ENCODE assay signal across 8 mouse cellular contexts in the genomic region with DNA sequence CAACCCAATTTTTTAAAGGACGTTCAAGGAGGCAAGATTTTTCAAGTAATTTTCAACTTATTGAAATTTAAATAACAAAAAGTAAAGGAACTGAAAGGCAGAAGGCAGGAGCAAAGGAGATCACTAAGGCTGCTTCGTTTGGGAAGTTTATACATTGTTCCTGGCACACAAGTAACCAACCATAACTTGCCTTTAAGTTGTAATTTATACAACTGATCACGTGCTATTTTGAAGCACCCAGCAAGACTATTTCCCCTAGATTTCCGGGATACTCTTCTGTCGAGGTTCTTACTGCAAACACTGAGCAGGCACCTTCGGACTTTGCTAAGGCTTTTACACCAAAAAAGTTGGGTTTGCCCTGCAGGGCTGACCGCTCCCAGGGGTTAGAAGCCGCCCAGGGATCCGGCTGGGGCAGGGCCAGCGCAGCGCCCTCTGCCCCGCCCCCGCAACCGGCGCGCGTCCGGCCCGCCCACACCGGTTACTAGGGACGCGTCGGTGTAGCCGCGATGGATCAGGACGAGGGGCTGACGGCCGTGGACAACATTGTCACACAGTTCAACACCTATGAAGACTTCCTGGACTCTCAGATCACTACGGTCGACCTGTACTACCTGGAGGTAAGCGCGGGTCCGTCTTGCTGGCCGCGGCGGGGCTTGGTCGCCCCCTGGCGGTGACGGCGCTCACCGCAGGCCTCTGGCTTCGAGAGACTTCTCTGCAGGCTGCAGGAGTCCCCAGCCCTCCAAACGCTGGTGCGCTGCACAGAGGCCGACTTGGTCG. TPM values are rescaled to one million over a fixed set of nuclear protein-coding genes. Genes with fewer than 3 reads are reported as not detected.
A peak's percentile ranks its signal among the peaks of the same experiment; 100 is the strongest.
DNase-seq lines count a peak whose midpoint lies in the region; ATAC-seq and TF ChIP-seq lines count a peak whose summit lies in the region.

A gene (plus strand): TSS at position 457 of the 777 bp plus-strand sequence.

- no peaks in the 10 kb centered on the region for H3K4me1 ChIP-seq in hindbrain, postnatal 0 days (ENCODE audit: insufficient read depth, low read length)

- TF ChIP-seq CTCF in gastrocnemius, adult 2 months (IDR thresholded peaks at IDR 0.05): peak; percentile 99; the same call in 1 of the 2 replicates
- peak; percentile 98 for TF ChIP-seq CTCF in hindbrain, postnatal 0 days (IDR thresholded peaks at IDR 0.05; ENCODE audit: low read depth)

- intact Hi-C loops in gastrocnemius, adult 2 months (cut with DNase I): loop anchor here (2.0 to 5.0 kb wide), 2 partner anchors 162 to 1202 kb away; a partner anchor contains a TSS

- H3K36me3 ChIP-seq in hindbrain, postnatal 0 days (ENCODE audit: insufficient read depth, low read length): no peaks in the 10 kb centered on the region

- WGBS in hindbrain, postnatal 0 days: 2% methylated on average over 46 of the region's 46 CpGs

- no peak within 1 kb of the TSS for H3K27ac ChIP-seq in gastrocnemius, adult 2 months
- H3K27ac ChIP-seq in hindbrain, postnatal 0 days: no peak within 1 kb of the TSS

- no peaks in the 10 kb centered on the region for H3K27me3 ChIP-seq in hindbrain, postnatal 0 days (ENCODE audit: insufficient read depth, low read length)

- peak within 1 kb of the TSS; percentile 84 for H3K4me3 ChIP-seq in gastrocnemius, adult 2 months
- peak within 1 kb of the TSS; percentile 54 for H3K4me3 ChIP-seq in hindbrain, postnatal 0 days (ENCODE audit: low read length)

- ATAC-seq in hindbrain, postnatal 0 days: peak; percentile 96

- no peaks in the 10 kb centered on the region for H3K9me3 ChIP-seq in hindbrain, postnatal 0 days (ENCODE audit: low read length)

- peak within 1 kb of the TSS; percentile 89 for H3K4me2 ChIP-seq in hindbrain, postnatal 0 days (ENCODE audit: low read depth, low read length)

- 0 out of 2 replicates have a peak within 1 kb of the TSS, but pooled peaks have one; percentile 30 for H3K9ac ChIP-seq in hindbrain, postnatal 0 days (replicated peaks; ENCODE audit: low read length)

- DNase-seq in T-cell, adult 2 months (ENCODE audit: low spot score): peak; percentile 60
- DNase-seq in cerebellum, postnatal 36 days: peak; percentile 87 to 88
- peak; percentile 83 for DNase-seq in gastrocnemius, adult 2 months
- DNase-seq in hindbrain, postnatal 0 days (ENCODE audit: low spot score): peak; percentile 83
- DNase-seq in left cerebral cortex, adult 18-20 months (ENCODE audit: low spot score in 2 of 2): peak; percentile 88 to 89
- peak; percentile 81 to 87 for DNase-seq in lung, postnatal 4 days
- peak; percentile 83 for DNase-seq in right cerebral cortex, adult 18-20 months
- DNase-seq in urinary bladder, adult 2 months (ENCODE audit: low spot score): peak; percentile 83

RNA-seq across cellular contexts. Expression of the gene that starts here (rescaled TPM):
- total RNA-seq in gastrocnemius, adult 2 months (2021): not detected
- total RNA-seq in hindbrain, postnatal 0 days (2014; rRNA removed): 1.0 TPM in 1 of 2 replicates, not detected in the other
- 2.3 and 3.5 TPM in 2 replicates for polyA plus RNA-seq in hindbrain, postnatal 0 days (2015; fragmentation: Nextera tagmentation; extraction: Ambion mirVana)
- total RNA-seq in left cerebral cortex, adult 18-20 months (2021): under 1 TPM in 1 of 2 experiments, not detected in 1; 0.40 TPM
- 0.24 and 0.69 TPM in 2 replicates for polyA plus RNA-seq in urinary bladder, adult 2 months (2012; rRNA removed)

Comparison
In these comparisons a context has a peak if more than half of its experiments do, and no peak if none do; other contexts are left out.
1. Peak in DNase-seq and H3K4me3 ChIP-seq in gastrocnemius, adult 2 months; RNA of the gene not detected or under 1 TPM.
2. Peak in DNase-seq in left cerebral cortex, adult 18-20 months; RNA of the gene not detected or under 1 TPM.
3. Peak in DNase-seq in urinary bladder, adult 2 months; RNA of the gene not detected or under 1 TPM.